Mouse (Mus musculus) brain, embryonic 14.5 days (tissue): Measurements from ENCODE around the gene Nxpe5. TPM values are rescaled to one million over a fixed set of nuclear protein-coding genes. Genes with fewer than 3 reads are reported as not detected.

ENCODE experiments used
- DNase-seq: peaks from one replicate; pipeline ENCODE4 v3.0.0-alpha.2; 2011; ENCODE audit warnings: low read depth
- CTCF ChIP-seq: fragments of 200-500 bp; IDR thresholded peaks from 2 replicates; pipeline ENCODE4 v1.5.1; 2012; ENCODE audit warnings: inconsistent platforms, mild to moderate bottlenecking, moderate library complexity, borderline replicate concordance; ENCODE audit not compliant: insufficient read depth, insufficient read length; ENCODE audit errors: extremely low read depth
- POLR2A ChIP-seq: fragments of 200-500 bp; IDR thresholded peaks from 2 replicates; pipeline ENCODE4 v1.6.1; 2012; ENCODE audit warnings: mild to moderate bottlenecking, inconsistent platforms, borderline replicate concordance; ENCODE audit not compliant: poor library complexity, insufficient read depth, insufficient read length, severe bottlenecking; ENCODE audit errors: extremely low read depth
- polyA plus RNA-seq: library from polyadenylated mRNA; depleted of rRNA; stranded (reverse); fragments of >200 nt; gene quantifications from 2 replicates; pipeline ENCODE4 v1.2.3, GENCODE M21; 2012

Gene Nxpe5
- polyA plus RNA-seq, 1 experiment, result 0.04 TPM

DNA sequence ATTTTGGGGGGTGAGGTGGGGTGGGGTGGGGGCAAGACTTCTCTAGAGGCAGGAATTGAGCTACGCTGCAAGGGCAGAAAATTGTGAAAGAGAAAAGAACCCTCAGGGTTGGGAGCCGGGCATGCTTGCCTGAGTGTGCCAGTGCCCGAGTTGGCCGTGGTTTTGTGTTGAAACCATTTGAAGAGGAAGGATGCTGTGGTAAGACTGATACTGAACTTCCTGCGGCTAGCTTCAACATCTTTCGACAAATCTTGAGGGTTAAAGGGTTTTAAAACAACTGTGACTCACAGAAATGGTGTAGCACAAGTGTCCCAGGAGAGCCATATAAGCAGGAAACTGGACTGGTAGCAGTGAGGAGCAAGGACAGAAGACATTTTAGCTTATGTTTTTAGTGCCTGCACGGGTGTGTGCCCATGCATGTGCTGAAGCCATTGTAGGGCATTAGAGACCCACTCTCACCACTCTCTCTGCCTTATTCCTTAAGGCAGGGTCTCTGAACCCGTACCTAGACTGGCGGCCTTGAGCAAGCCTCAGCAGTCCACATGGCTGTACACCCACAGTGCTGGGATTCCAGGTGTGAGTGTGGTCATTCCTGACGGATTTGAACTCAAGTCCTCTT, 31.4 kb downstream of the Nxpe5 start:
- DNase-seq, result no peak

DNA sequence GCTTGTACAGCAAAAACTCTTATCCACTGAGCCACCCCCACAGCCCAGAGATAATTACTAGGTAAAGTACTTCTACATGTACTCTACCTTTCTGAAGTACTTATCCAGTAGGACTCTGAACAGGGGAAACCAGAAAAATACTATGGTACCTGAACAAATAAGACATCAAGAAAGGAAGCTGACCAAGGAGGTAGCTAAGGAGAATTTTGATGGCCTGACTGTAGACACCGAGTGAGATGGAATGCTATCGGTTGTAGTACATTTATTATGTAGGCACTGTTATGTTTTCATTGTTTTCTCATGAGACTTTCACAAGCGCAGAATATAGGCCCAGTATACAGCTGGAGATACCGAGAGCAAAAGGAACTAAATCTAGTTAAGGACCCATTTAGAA, 31.9 kb downstream of the Nxpe5 start:
- TF ChIP-seq CTCF (no peak), POLR2A (no peak)
- DNase-seq, result no peak

More for the DNA sequence above, 31.4 kb downstream of the Nxpe5 start:
- no peak for TF ChIP-seq CTCF

DNA sequence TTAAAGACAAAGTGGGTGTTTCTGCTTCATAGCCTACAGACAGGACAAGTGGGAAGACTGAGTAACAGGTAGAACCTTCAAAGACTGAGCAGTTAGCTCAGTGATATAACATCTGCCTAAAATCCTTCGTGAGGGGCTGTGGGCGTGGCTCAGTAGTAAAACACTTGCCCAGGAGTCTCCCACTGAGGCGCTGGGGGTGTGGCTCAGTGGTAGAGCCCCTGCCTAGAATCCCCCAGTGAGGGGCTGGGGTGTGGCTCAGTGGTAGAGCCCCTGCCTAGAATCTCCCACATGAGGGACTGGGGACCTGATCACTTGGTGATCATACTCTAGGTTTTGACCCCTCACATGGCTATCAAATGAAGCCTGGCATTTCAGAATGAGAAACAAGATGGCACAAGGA, 32.4 kb downstream of the Nxpe5 start:
- no peak for DNase-seq
- TF ChIP-seq POLR2A (no peak), CTCF (no peak)

DNA sequence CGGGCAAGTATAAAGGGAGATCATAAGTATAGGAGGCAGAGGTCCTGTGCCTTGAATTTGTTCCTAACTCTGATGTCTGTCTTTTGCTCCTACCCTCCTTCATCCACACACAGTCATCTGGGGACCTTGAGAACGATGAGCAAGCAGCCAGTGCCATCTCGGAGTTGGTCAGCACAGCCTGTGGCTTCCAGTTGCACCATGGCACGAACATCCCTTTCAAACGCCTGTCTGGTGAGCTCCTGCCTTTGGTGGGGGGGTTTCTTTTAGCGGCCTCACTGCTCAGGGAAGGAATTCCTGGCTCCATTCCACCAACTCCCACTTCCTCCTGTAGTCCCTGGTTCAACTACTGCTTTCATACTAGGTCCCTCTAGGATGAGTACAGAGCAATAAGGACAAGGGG, 32.8 kb downstream of the Nxpe5 start:
- DNase-seq, result no peak
- TF ChIP-seq CTCF, result no peak
- no peak for TF ChIP-seq POLR2A

DNA sequence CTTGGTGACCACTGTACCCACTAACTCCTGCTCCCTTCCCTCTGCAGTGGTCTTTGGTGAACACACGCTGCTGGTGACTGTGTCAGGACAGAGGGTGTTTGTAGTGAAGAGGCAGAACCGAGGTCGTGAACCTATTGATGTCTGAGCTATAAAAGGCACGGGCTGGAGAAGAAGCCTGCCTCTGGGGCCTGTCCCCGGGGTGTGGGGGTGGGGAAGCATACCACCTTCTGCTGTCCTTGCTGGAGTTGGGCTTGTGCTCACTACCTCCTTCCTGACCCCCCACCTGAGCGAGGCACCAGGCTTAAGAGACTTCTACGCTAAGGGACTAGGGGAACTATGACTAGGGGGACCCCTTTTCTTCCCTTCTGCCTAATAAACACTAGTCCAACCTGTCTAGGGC, 33.3 kb downstream of the Nxpe5 start:
- TF ChIP-seq CTCF, result no peak
- no peak for TF ChIP-seq POLR2A
- DNase-seq, result no peak

DNA sequence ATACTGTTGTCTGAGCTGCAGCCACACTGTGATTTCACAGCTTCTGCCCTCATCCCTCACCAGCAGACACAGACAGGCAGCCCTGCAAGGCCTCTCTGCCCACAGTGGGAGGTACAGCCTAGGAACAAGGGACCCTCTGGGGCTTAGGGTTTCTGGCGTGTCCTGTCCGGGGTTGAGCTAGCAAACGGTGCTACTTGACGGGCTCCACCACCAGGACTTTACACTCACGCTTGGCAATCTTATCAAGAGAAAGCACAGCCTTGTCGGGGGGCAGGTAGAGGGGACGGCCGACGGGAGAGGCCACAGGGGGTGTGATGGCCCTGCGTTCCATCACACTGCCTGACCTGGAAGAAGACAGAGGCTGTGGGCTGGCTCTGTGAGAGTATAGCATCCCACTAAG, 34.4 kb downstream of the Nxpe5 start:
- DNase-seq, result no peak
- TF ChIP-seq CTCF (no peak), POLR2A (no peak)

DNA sequence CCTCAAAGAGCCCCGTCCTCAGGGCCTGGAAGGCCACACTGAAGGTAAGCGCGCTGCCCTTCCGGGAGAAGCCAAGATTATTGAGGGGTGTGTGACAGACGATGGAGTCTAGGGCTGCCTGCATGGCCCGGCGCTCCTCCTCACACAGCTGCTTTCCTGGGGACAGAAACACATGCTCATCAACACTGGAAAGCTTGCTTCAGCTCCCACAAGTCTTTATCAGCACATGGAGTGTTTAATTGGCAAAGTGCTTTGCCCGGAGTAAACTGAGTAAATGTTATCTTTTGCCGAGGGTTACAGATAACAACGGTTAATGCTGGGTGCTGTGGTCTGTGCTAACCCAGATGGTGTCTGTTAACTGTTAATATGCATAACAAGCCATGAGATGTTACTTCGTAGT, 35.1 kb downstream of the Nxpe5 start:
- no peak for TF ChIP-seq CTCF
- no peak for TF ChIP-seq POLR2A
- no peak for DNase-seq

DNA sequence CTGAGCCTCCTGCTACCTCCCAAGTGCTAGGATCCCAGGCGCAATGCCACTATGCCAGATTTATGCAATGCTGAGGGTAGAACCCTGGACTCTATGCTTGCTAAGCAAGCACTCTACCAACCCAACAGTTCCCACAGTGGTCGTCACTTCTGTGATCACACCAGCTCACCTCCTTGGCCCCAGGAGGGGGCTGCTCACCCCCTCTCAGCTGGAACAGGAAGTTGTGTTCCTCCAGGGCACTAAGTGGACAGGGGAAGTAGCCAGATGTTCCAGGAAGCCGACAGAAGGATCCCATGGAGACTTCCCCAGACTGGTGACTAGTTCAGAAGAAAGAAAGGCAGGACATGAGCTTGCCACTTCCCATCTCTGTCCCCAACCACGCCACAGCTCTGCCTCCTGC, 36.3 kb downstream of the Nxpe5 start:
- DNase-seq, result no peak
- TF ChIP-seq POLR2A (no peak), CTCF (no peak)

DNA sequence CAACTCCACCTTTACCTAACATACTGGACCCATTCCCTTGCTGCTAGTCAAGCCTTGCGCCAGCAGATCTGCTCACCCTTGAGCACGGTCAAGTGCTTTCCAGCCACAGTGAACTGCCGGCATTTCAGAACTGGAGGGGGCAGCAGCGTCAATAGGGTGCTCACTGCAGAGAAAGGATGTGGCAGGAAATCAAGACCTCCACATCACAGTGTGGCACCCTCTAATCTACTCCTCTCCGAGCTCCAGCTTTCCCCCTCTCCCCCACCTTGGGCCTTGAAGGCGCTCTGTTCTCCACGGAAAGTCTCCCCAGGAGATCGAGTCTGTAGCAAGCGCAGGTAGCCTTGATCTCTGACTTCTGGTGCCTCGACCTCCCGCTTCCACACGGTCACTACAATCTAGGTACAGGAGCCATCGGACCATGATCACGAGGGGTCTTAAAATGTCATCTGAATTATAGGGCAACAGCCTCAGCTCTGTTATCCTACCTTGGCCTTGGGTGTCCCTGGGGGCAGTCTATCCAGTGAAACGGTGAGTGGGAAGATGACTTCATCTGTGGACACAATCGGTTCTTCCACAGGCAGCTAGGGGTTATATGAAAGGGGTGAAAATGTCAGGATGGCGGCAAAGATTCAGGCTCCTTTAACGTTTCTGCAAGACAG, 37.0 kb downstream of the Nxpe5 start:
- DNase-seq, result no peak
- TF ChIP-seq POLR2A, result no peak
- TF ChIP-seq CTCF, result no peak

DNA sequence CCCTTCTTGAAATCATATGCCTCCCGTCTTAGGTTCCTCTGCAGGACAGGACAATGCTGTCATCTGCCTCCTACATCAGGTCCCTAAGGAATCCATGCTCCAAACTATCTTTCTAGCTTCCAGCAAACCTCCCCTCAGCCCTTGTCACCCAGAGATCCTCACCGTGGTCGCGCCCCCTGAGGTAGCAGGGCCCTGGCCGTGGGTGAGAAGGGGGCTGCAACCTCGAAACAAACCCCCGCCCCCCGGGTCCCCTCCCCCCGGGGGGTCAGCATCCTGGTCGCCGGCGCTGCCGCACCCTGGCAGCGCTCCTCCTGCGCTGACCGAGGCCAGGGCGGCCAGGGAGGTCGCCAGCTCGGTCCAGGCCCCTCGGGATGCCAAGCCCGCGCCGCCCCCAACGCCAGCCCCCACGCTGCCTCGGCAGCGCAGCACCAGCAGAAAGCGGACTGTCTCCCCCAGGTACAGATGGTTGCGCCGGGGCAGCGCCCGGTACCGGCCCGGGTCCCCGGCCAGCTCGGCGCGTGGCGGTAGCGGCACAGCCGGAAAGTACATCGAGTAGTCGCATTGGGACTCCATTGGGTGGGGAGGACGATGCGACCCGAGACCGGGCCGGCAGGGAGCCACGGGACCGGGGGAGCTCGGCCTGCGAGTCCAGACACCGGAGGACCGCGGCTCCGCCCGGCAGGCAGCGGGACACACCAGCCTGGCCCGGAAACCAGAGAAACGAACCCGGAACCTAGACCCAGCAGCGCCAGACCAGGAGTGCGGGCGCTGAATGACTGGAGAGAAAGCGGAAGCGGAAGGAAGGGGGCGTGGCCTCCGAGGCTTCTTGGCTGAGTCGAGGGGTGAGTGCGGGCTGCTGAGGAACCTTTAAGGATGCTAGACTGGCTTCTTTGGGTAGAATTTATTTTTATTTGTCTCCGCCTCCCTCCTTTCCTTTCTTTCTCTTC, 37.8 kb downstream of the Nxpe5 start, which contains the start of gene BC037034:
TSS of gene BC037034 (minus strand) at position 774 of the 947 bp plus-strand sequence.
- TF ChIP-seq CTCF (no peak), POLR2A (peak; percentile 72; the same call in 1 of the 2 replicates)
- peak; percentile 95 for DNase-seq

DNA sequence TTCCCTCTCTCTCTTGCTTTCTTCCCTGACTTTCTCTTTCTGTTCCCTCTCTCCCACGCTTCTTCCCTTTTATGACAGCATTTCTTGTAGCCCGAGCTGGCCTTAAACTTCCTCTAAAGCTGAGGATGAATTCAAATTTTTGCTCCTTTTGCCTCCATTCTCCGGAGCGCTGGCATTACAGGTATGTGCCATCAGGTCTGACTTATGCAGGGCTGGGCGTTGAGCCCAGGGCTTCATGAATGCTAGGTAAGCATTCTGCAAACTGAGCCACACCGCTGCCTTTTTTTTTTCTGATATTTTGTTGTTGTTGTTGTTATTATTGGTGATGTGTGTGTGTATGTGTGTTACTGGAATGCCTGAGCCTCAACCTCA, 38.5 kb downstream of the Nxpe5 start:
- TF ChIP-seq CTCF, result no peak
- TF ChIP-seq POLR2A, result no peak

More for the DNA sequence above, 38.5 kb downstream of the Nxpe5 start:
- DNase-seq, result no peak
